Comparison of ENCODE assay signal across 8 mouse cellular contexts in genomic region chr3:27182733-27183600, GRCm38 (mm10). TPM values are rescaled to one million over a fixed set of nuclear protein-coding genes. Genes with fewer than 3 reads are reported as not detected.
DNase-seq lines count a peak whose midpoint lies in the region; ATAC-seq and TF ChIP-seq lines count a peak whose summit lies in the region.

Gene Nceh1 (plus strand): TSS chr3:27182965.

- H3K4me2 ChIP-seq in embryonic facial prominence, embryonic 14.5 days (ENCODE audit: low read depth, low read length) = peak within 1 kb of the TSS; percentile 99
- peak within 1 kb of the TSS; percentile 89 for H3K4me2 ChIP-seq in limb, embryonic 14.5 days (replicated peaks; ENCODE audit: low read depth, low read length, severe bottlenecking)
- H3K4me2 ChIP-seq in midbrain, postnatal 0 days (ENCODE audit: low read depth, low read length, poor library complexity, severe bottlenecking) = peak within 1 kb of the TSS; percentile 92

- H3K27me3 ChIP-seq in embryonic facial prominence, embryonic 14.5 days (replicated peaks; ENCODE audit: control insufficient read depth, insufficient read depth, low read length) = no peaks in the 10 kb centered on the region; the same call in 1 of the 2 replicates
- no peaks in the 10 kb centered on the region for H3K27me3 ChIP-seq in limb, embryonic 14.5 days (ENCODE audit: control insufficient read depth, insufficient read depth, low read length)
- no peaks in the 10 kb centered on the region for H3K27me3 ChIP-seq in midbrain, postnatal 0 days (ENCODE audit: insufficient read depth, low read length)

- peak; percentile 100 for ATAC-seq in embryonic facial prominence, embryonic 14.5 days (ENCODE audit: low read depth)
- peak; percentile 95 for ATAC-seq in limb, embryonic 14.5 days (ENCODE audit: low FRiP score, low read depth)
- ATAC-seq in midbrain, postnatal 0 days (ENCODE audit: low FRiP score) = peak; percentile 98

- DNase-seq in 3T3-L1 (ENCODE audit: low read depth, low spot score) = peak; percentile 98
- peak; percentile 87 to 91 for DNase-seq in adrenal gland, postnatal 4 days (ENCODE audit: low spot score in 2 of 2)
- peak; percentile 96 for DNase-seq in embryonic facial prominence, embryonic 14.5 days (ENCODE audit: low spot score)
- DNase-seq in heart, adult 8-10 months (ENCODE audit: low spot score) = peak; percentile 94
- peak; percentile 98 for DNase-seq in kidney, adult 9 months
- peak; percentile 90 for DNase-seq in limb, embryonic 14.5 days (ENCODE audit: low spot score)
- DNase-seq in midbrain, postnatal 0 days (ENCODE audit: low spot score) = peak; percentile 94
- peak; percentile 81 to 87 for DNase-seq in spleen, postnatal 14 days (ENCODE audit: low spot score in 2 of 2)

- H3K36me3 ChIP-seq in embryonic facial prominence, embryonic 14.5 days (ENCODE audit: control insufficient read depth, insufficient read depth, low read length) = no peaks in the 10 kb centered on the region
- H3K36me3 ChIP-seq in limb, embryonic 14.5 days (ENCODE audit: control insufficient read depth, insufficient read depth, low read length) = no peaks in the 10 kb centered on the region
- H3K36me3 ChIP-seq in midbrain, postnatal 0 days (ENCODE audit: insufficient read depth, low read length) = no peaks in the 10 kb centered on the region

- TF ChIP-seq CTCF in midbrain, postnatal 0 days (IDR thresholded peaks at IDR 0.05) = peak; percentile 96

- no peak within 1 kb of the TSS for H3K27ac ChIP-seq in embryonic facial prominence, embryonic 14.5 days (replicated peaks; ENCODE audit: low read depth, low read length)
- no peak within 1 kb of the TSS for H3K27ac ChIP-seq in limb, embryonic 14.5 days (replicated peaks; ENCODE audit: low read depth, low read length)
- H3K27ac ChIP-seq in midbrain, postnatal 0 days (ENCODE audit: low read depth, low read length) = peak within 1 kb of the TSS; percentile 59

- TF ChIP-seq POLR2A in limb, embryonic 14.5 days (IDR thresholded peaks at IDR 0.05; ENCODE audit: borderline replicate concordance, extremely low read depth, insufficient read depth, insufficient read length) = no peak

- no peaks in the 10 kb centered on the region for H3K9me3 ChIP-seq in embryonic facial prominence, embryonic 14.5 days (ENCODE audit: control insufficient read depth, low read length)
- H3K9me3 ChIP-seq in limb, embryonic 14.5 days (ENCODE audit: control insufficient read depth, low read length) = no peaks in the 10 kb centered on the region
- no peaks in the 10 kb centered on the region for H3K9me3 ChIP-seq in midbrain, postnatal 0 days (ENCODE audit: low read length)

- no peaks in the 10 kb centered on the region for H3K4me1 ChIP-seq in embryonic facial prominence, embryonic 14.5 days (ENCODE audit: control insufficient read depth, insufficient read depth, low read length)
- H3K4me1 ChIP-seq in limb, embryonic 14.5 days (ENCODE audit: control insufficient read depth, insufficient read depth, low read length) = 0 out of 2 replicates have a peak, but pooled peaks cover 3% of the 10 kb centered on the region
- H3K4me1 ChIP-seq in midbrain, postnatal 0 days (ENCODE audit: insufficient read depth, low read length) = no peaks in the 10 kb centered on the region; the same call in 1 of the 2 replicates

- WGBS in embryonic facial prominence, embryonic 14.5 days = under 1% methylated on average over 52 of the region's 54 CpGs
- 1% methylated on average over 54 of the region's 54 CpGs for WGBS in limb, embryonic 14.5 days
- WGBS in midbrain, postnatal 0 days = 1% methylated on average over 54 of the region's 54 CpGs

- peak within 1 kb of the TSS; percentile 69 for H3K4me3 ChIP-seq in embryonic facial prominence, embryonic 14.5 days (ENCODE audit: low read depth, low read length)
- peak within 1 kb of the TSS; percentile 64 for H3K4me3 ChIP-seq in limb, embryonic 14.5 days (replicated peaks; ENCODE audit: low read length)
- peak within 1 kb of the TSS; percentile 71 for H3K4me3 ChIP-seq in midbrain, postnatal 0 days (ENCODE audit: low read depth, low read length)

- peak within 1 kb of the TSS; percentile 73 for H3K9ac ChIP-seq in embryonic facial prominence, embryonic 14.5 days (ENCODE audit: low read depth, low read length)
- H3K9ac ChIP-seq in limb, embryonic 14.5 days (ENCODE audit: low read depth, low read length, severe bottlenecking) = peak within 1 kb of the TSS; percentile 62
- H3K9ac ChIP-seq in midbrain, postnatal 0 days (replicated peaks; ENCODE audit: low read length, poor library complexity, severe bottlenecking) = peak within 1 kb of the TSS; percentile 71

RNA-seq across cellular contexts. Expression of gene Nceh1, which starts in this region (rescaled TPM):
- total RNA-seq in adrenal gland, postnatal 4 days (2021) = 100 to 1,000 TPM; 103 to 113 TPM
- 4.3 and 6.8 TPM in 2 replicates for polyA plus RNA-seq in embryonic facial prominence, embryonic 14.5 days (2014; fragmentation: Nextera tagmentation; extraction: Ambion mirVana)
- 100 to 1,000 TPM; 183 to 266 (median 229) TPM for total RNA-seq in heart, adult 8-10 months (2022)
- polyA plus RNA-seq in limb, embryonic 14.5 days (2012; rRNA removed) = 1.4 and 1.9 TPM in 2 replicates
- polyA plus RNA-seq in limb, embryonic 14.5 days (2014; fragmentation: Nextera tagmentation; extraction: Ambion mirVana) = 2.8 and 3.2 TPM in 2 replicates
- 33.6 and 34.0 TPM in 2 replicates for total RNA-seq in midbrain, postnatal 0 days (2014; rRNA removed)
- polyA plus RNA-seq in midbrain, postnatal 0 days (2015; fragmentation: Nextera tagmentation; extraction: Ambion mirVana) = 30.2 and 33.4 TPM in 2 replicates
